Mouse (Mus musculus) adrenal gland, adult 2 months (tissue): ENCODE measurements around the gene Hnrnpa3. TPM values are rescaled to one million over a fixed set of nuclear protein-coding genes. Genes with fewer than 3 reads are reported as not detected.
"Not testable (repeated sequence)": the region's sequence is repeated elsewhere in the genome, so short reads cannot be mapped to it uniquely, and the experiment has no call there.

Source experiments
- DNase-seq: peaks from one replicate; pipeline ENCODE4 v3.0.0; 2021
- polyA plus RNA-seq: library from polyadenylated mRNA; depleted of rRNA; stranded (reverse); fragments of >200 nt; gene quantifications from 2 replicates; pipeline ENCODE4 v1.2.3, GENCODE M21; 2012
- total RNA-seq, 2 experiments: library from RNA; stranded (reverse); gene quantifications; 2 replicates each; pipeline ENCODE4 v1.2.3; 2021

Gene Hnrnpa3
- total and polyA plus RNA-seq, 3 experiments = 3.8 to 403 (median 311) TPM

- not testable (repeated sequence) for DNase-seq
Measured at GRCm38 (mm10) chr2:75637055-75637304, 22.1 kb upstream of the Hnrnpa3 start.

DNA sequence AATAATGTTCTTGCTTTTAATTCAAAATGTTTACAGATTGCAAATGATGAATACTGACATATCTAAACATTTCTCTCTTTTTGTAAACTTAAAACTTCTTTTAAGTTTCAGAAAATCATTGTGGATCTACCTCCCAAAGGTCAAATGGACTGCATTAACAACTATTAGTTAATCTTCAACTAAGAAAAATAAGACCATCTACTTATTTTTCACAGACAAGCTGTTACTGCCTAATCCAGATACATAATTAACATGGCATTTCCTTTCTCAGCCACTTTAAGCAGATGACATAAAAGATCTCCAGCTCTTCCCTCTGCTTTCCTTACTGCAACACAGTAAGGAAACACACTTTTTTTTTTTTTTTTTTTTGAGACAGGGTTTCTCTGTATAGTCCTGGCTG, 21.7 kb upstream of the Hnrnpa3 start:
- DNase-seq = no peak

DNA sequence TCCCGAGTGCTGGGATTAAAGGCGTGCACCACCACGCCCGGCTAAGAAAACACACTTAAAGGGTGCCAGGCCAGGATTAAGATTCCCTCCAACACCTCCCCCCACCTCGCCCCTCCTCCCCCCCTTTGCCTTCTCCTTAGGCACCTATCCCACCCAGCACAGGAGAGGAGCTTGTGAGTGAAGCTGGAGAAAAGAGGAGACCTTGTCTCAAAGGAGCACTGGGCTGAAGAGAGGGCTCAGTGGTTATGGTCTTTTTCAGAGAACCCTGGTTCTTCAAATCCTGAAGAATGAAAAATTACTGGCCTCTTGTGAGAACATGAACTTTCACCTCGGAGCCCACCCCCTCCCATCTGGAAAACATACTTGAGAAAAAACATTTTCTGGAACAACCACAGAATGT, 21.2 kb upstream of the Hnrnpa3 start:
- not testable (repeated sequence) for DNase-seq

GRCm38 (mm10) chr2:75639535-75639934, 19.5 kb upstream of the Hnrnpa3 start:
- DNase-seq = peak; percentile 20

DNA sequence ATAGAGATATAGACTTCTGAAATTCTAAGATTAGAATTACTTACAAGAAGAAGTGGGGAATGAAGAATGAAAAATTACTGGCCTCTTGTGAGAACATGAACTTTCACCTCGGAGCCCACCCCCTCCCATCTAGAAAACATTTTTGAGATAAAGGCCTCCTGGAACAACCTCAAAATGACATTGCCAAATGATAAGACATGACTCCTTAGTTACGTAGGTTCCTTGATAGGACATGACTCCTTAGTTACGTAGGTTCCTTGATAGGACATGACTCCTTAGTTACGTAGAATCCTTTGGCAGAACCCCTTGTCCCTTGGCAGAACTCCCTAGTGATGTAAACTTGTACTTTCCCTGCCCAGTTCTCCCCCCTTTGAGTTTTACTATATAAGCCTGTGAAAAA, 16.7 kb upstream of the Hnrnpa3 start:
- DNase-seq = not testable (repeated sequence)

DNA sequence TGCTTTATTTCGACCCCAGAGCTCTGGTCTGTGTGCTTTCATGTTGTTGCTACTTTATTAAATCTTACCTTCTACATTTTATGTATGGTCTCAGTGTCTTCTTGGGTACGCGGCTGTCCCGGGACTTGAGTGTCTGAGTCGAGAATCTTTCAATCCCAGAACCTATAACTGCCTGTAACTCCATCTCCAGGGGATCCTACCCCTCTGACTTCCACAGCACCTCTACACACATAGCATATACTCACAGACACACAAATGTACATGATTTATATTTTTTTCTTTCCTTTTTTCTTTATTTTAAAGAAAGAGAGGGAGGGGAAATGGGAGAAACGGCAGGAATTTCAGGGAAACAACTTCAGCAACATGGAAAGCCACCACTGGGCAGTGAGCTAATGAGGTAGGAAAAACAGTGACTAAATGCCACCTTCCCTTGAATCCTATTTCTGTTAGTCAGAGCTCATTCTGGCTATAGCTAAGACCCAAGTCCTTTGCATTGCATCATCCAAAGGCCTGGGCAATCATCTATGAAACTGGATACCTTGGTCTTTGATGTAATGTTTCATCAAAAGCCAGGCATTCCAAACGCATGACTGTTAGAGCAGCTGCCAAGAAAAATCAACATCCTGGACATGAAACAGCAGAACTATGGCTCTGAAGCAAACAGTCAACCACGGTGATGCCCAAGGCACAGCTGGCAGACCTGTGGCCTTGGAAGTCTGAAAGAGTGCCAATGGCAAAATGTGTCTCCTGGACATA, 16.1 kb upstream of the Hnrnpa3 start:
- DNase-seq = peak; percentile 83

GRCm38 (mm10) chr2:75643950-75644349, 15.1 kb upstream of the Hnrnpa3 start:
- peak; percentile 53 for DNase-seq

DNA sequence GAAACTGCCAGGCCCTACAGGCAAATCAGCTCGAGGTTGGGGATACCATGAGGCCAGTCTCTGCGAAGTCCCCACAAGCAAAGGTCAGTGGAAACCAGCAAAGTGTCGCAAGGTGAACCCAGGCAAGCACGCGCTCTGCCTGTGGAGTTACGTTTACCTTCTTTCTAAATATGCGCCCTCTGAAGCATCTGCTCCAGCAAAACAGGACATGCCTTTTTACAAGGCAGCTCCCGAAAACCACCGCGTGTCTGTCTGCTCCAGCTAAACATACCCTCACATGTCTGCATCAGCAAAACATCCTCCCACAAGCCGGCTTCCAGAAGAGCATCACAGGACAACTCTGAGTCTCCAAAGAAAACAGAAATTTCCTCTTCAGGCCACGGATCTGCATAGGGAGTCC, 13.8 kb upstream of the Hnrnpa3 start:
- no peak for DNase-seq

DNA sequence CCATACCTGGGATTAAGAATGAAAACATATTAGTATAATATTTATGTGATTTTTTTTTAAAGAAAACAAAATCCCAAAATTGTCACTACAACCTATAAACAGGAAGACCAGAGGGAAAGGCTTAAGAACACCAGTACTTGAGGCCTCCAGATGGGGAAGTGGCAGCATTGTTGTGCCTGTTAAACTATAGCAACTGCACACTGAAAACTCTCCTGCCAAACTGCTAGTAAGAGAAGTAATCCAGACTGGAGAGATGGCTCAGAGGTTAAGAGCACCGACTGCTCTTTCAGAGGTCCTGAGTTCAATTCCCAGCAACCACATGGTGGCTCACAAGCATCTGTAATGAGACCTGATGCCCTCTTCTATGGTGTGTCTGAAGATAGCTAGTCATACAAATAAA, 8.6 kb upstream of the Hnrnpa3 start:
- no peak for DNase-seq

DNA sequence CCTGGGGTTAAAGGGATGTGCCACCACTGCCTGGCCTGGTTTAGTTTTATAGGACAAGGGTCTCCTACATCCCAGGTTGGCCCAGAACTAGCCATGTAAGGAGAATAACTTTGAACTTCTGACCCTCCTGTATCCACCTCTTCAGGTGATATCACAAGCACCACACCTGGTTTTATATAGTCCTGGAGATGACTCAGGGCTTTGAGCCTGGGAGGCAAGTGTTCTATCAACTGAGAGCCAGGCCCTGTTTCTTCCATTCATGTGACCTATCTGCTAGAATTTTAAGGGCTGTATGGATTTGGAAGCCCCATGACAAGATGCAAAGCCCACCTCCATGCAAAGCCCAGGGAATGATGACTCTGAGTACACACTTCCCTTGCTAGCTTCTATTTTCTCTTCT, 5.9 kb upstream of the Hnrnpa3 start:
- no peak for DNase-seq

DNA sequence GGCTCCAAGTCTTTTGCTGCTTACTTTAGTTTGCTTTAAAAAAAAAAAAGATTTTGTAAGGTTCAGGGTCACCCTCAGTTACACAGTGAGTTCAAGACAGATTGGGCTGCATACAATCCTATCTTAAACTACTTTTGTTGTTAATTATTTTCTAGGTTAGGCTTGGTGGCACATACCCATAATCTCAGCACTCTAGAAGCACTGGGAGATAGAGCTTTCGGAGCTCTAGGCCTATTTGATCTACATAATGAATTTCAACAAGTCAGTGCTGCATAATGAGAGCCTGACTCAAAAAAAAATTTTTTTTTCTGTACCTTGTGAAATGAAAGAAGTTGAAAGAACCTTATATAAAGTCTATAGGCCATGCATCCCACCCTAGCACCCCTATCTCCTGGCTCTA, 4.4 kb upstream of the Hnrnpa3 start:
- DNase-seq = no peak

DNA sequence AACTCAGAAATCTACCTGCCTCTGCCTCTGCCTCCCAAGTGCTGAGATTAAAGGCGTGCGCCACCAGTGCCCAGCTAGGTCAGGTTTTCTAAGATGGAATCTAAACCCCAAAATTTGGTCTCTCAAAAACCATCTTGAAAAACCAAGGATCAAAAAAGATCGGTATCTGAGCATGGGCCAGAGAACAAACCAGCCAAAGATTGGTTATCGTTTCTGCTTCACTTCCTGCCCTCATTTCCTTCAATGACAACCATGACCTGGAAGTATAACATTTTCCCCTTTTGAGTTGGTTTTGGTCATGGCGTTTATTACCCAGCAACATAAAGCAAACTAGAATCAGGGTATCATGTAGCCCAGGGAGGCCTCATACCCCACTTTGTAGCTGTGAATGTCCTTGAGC, 2.1 kb upstream of the Hnrnpa3 start:
- no peak for DNase-seq

DNA sequence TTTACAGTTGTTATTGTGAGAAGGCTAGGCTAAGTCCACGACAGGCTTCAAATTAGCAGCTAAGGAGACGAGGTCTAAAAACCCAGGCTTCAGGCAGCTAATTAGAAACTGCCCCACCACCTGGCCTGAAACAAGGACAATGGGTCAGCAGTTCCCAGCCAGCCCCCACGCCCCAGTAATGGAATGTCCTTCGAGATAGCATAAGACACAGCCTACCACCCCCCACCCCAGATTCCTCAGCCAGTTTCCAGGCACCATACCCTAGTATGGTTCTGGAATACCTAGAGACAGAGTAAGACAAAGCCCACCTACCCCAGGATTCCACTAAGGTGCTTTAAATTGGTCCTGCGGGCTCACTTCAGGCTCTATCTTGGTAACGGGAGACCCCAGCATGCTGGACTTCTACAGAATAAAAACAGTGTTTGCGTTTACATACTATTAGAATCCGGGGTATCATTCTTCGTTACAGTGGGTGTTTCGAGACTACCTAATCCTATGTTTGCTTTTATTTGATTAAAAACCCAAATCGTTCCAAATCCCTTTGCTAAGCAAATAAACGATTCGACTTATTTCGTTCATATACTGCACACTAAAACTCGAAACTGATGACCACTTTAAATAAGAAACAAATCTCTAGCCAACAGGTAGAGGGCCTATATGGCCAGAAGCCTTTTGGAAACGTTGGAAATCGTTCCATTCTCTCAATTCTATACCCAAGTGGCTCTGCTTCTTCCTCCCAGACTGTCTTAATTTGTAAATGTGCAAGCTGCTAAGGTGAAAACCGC, 962 bp upstream of the Hnrnpa3 start:
- DNase-seq = peak; percentile 43

- DNase-seq = peak; percentile 96
Measured at GRCm38 (mm10) chr2:75659629-75659960, 534 bp downstream of the Hnrnpa3 start.

GRCm38 (mm10) chr2:75660255-75660948, 1.3 kb downstream of the Hnrnpa3 start:
- DNase-seq = no peak

GRCm38 (mm10) chr2:75661106-75661505, 2.0 kb downstream of the Hnrnpa3 start:
- DNase-seq = no peak

DNA sequence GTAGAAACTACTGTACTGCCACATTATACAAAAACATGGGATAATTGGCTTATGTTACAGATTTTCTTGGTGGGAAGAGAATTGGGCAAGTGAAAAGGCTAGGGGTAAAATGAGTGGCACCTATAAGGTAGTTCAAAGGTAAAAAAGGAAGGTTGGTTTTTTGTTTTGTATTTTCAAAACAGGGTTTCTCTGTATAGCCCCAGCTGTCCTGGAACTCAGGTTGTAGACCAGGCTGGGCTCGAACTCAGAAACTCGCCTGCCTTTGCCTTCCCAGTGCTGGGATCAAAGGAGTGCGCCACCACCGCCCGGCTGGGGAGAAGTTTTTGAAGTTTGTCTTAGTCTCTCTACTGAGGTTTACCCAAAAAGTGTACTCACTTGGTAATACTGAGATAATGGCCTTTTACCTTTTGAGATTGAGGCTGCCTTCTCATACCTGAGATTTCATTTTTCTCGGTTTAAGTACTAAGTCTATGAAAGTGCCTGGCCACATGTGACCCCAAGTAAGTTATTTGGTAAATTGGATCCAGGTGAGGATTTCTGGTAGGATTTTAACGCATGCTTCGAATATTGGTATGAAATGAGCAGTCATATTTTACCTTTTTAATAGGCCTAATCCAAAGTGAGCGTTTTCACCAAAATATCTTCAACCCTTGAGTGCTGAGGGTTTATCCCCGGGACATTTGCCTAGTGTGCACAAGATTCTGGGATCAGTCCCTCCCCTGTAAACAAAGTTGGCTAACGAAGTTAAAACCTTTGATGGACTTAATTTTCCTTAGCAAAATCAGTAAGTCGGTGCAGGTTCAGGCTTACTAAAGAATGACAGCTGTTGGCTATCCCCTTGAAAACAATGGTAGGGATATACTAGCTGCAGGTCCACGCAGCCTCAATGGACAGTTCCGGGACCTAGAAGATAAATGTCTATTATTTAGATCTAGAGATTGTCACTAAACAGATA, 10.7 kb downstream of the Hnrnpa3 start:
- no peak for DNase-seq

DNA sequence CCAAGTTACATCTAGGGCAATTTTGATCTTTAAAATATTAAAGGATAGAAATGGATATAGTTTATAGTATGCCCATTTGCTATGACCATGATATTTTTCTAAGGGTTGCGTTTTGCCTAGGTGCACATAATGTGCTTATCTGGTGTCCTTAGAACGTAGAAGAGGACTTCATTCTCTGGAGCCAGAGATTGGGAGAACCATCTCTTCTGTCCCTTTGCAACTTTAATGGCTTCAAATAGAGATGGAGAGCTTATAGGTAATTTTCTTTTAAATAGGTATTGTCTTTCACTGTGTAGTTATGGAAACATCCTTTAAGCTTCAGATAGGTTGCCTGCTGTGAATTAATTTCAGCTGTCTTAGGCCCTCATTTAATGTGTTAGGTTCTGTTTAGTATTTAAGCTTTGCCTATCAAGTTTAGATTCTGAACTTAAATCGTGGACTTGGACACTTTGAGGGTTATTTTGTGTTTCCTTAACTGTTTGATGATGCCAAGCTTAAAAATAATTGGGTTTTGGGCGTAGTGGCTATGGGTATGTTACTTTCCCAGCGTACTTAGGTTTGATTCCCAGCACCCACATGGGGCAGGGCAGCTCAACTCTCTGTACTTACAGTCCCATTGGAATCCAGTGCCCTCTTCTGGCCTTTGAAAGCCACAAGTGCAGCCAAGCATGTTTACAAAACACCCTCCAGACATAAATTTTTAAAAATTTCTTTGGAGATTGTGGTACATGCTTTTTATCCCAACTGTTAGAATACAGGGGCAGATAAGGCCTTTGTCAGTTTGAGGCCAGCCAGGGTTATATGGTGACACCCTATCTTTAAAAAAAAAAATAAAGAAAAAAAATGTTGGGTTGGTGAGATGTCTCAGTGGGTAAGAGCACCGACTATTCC, 11.6 kb downstream of the Hnrnpa3 start:
- no peak for DNase-seq

DNA sequence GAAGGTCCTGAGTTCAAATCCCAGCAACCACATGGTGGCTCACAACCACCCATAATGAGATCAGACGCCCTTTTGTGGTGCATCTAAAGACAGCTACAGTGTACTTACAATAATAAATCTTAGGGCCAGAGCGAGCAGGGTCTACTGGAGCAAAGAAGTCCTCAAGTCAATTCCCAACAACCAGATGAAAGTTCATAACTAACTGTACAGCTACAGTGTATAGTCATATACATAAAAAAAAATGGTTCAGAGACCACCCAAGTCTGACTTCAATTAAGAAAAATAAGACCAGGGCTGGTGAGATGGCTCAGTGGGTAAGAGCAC, 12.2 kb downstream of the Hnrnpa3 start:
- no peak for DNase-seq

DNA sequence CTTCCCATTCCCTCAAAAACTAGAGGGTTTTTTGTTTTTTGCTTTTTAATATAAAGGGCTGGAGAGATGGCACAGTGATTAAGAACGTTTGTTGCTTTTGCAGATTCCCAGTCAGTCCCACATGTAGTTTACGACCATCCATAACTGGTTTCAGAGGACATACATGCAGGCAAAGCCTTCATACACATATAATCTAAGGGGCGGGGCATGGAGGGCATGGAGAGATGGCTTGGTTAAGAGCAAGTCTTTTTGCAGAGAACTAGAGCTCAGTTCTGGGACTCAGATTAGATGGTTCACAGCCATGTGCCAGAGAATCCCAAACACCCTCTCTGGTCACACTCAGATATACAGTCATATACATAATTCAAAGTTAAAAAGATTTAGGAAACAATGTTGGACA, 13.5 kb downstream of the Hnrnpa3 start:
- no peak for DNase-seq

DNA sequence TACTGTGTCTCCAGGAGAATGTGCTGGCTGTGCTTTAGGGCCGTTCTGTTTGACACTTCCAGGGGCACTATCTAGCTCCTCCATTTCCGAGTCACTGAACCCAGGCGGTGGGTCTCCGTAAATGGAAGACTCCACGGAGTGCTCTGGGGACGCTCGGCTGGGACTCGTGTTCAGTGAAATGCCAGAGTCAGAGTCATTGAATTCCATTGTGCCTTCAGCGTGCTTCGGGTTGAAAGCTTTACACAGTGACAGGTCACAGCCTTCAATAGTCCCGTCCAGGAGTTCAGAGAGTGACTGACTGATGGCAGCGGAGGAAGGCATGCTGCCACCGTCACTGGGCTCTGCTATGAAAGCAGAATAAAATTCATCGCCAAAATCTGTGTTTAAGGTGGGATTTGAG, 17.5 kb downstream of the Hnrnpa3 start:
- DNase-seq = no peak
